Mouse (Mus musculus): ENCODE data around the gene Stox2. TPM values are rescaled to one million over a fixed set of nuclear protein-coding genes. Genes with fewer than 3 reads are reported as not detected.

Gene Stox2
- total and polyA plus RNA-seq, 3 experiments: under 0.01 TPM; not detected in 2

GRCm38 (mm10) chr8:47335940-47336339 lies 110.2 kb downstream of the Stox2 start:
- H3K9me3 ChIP-seq (replicated peaks; ENCODE audit: insufficient read depth, low read length): no peaks in the 10 kb centered on the region
- H3K9ac ChIP-seq (ENCODE audit: control insufficient read depth, low read depth, low read length, poor library complexity, severe bottlenecking): no peak overlapping the region
- TF ChIP-seq ZC3H11A (IDR thresholded peaks at IDR 0.05; ENCODE audit: low read depth, low read length): no peak
- TF ChIP-seq MEF2A (IDR thresholded peaks at IDR 0.05; ENCODE audit: extremely low read depth, insufficient replicate concordance, low read depth, low read length, poor library complexity, severe bottlenecking): no peak
- TF ChIP-seq BHLHE40 (IDR thresholded peaks at IDR 0.05; ENCODE audit: borderline replicate concordance, low read depth, low read length): no peak
- TF ChIP-seq GATA1 (IDR thresholded peaks at IDR 0.05; ENCODE audit: low read depth, low read length): no peak
- no peak for TF ChIP-seq TBP (IDR thresholded peaks at IDR 0.05; ENCODE audit: low read depth, low read length)
- no peak for TF ChIP-seq MYC (IDR thresholded peaks at IDR 0.05; ENCODE audit: low read depth, low read length)
- no peaks in the 10 kb centered on the region for H3K4me1 ChIP-seq (ENCODE audit: control insufficient read depth in 1 of 2, insufficient read depth in 2 of 2, low read length in 2 of 2)
- no peak for DNase-seq (ENCODE audit: low read depth, low spot score)
- no peaks in the 10 kb centered on the region for H3K79me2 ChIP-seq (ENCODE audit: control insufficient read depth, insufficient read depth, low read length, poor library complexity)
- no peak overlapping the region for H3K4me3 ChIP-seq (ENCODE audit: control insufficient read depth in 1 of 2, insufficient read depth in 1 of 2, low read depth in 2 of 2, low read length in 2 of 2)
- H3K27ac ChIP-seq (ENCODE audit: control insufficient read depth, low read depth, low read length): no peak overlapping the region
- no peaks in the 10 kb centered on the region for H3K27me3 ChIP-seq (ENCODE audit: control insufficient read depth in 1 of 2, insufficient read depth in 2 of 2, low read length in 2 of 2)
- no peaks in the 10 kb centered on the region for H3K36me3 ChIP-seq (ENCODE audit: control insufficient read depth in 1 of 2, insufficient read depth in 2 of 2, low read length in 2 of 2)

- Histone ChIP-seq H3K4me1 (ENCODE audit: control insufficient read depth in 1 of 2, insufficient read depth in 2 of 2, low read length in 2 of 2) (no peaks in the 10 kb centered on the region), H3K79me2 (ENCODE audit: control insufficient read depth, insufficient read depth, low read length, poor library complexity) (no peaks in the 10 kb centered on the region), H3K4me3 (ENCODE audit: control insufficient read depth in 1 of 2, insufficient read depth in 1 of 2, low read depth in 2 of 2, low read length in 2 of 2) (no peak overlapping the region), H3K36me3 (ENCODE audit: control insufficient read depth in 1 of 2, insufficient read depth in 2 of 2, low read length in 2 of 2) (no peaks in the 10 kb centered on the region), H3K9ac (ENCODE audit: control insufficient read depth, low read depth, low read length, poor library complexity, severe bottlenecking) (no peak overlapping the region), H3K27ac (ENCODE audit: control insufficient read depth, low read depth, low read length) (no peak overlapping the region), H3K27me3 (ENCODE audit: control insufficient read depth in 1 of 2, insufficient read depth in 2 of 2, low read length in 2 of 2) (no peaks in the 10 kb centered on the region), H3K9me3 (replicated peaks; ENCODE audit: insufficient read depth, low read length) (no peaks in the 10 kb centered on the region)
- no peak for DNase-seq (ENCODE audit: low read depth, low spot score)
- TF ChIP-seq POLR2AphosphoS2 (IDR thresholded peaks at IDR 0.05; ENCODE audit: low read length): no peak
- TF ChIP-seq RCOR1 (IDR thresholded peaks at IDR 0.05; ENCODE audit: low read depth, low read length): no peak
- TF ChIP-seq USF1 (IDR thresholded peaks at IDR 0.05; ENCODE audit: low read depth, low read length): no peak
- no peak for TF ChIP-seq SIN3A (IDR thresholded peaks at IDR 0.05; ENCODE audit: low read length)
- no peak for TF ChIP-seq ELF1 (IDR thresholded peaks at IDR 0.05; ENCODE audit: low read depth, low read length)
- no peak for TF ChIP-seq CTCF (IDR thresholded peaks at IDR 0.05 in 2 of 3, conservative IDR thresholded peaks at IDR 0.05 in 1 of 3; ENCODE audit: control insufficient read depth in 1 of 3, insufficient read depth in 1 of 3, low read depth in 2 of 3, low read length in 3 of 3, poor library complexity in 1 of 3, severe bottlenecking in 1 of 3)
- TF ChIP-seq POLR2AphosphoS5 (IDR thresholded peaks at IDR 0.05; ENCODE audit: borderline replicate concordance, low read depth, low read length): no peak
- TF ChIP-seq ETS1 (IDR thresholded peaks at IDR 0.05; ENCODE audit: low read depth, low read length): no peak
These were observed 111.9 kb downstream of the Stox2 start for GRCm38 (mm10) chr8:47334223-47334757.

- Histone ChIP-seq H3K9me3 (replicated peaks; ENCODE audit: insufficient read depth, low read length) (no peaks in the 10 kb centered on the region), H3K4me3 (ENCODE audit: control insufficient read depth in 1 of 2, insufficient read depth in 1 of 2, low read depth in 2 of 2, low read length in 2 of 2) (no peak overlapping the region), H3K9ac (ENCODE audit: control insufficient read depth, low read depth, low read length, poor library complexity, severe bottlenecking) (no peak overlapping the region), H3K27me3 (ENCODE audit: control insufficient read depth in 1 of 2, insufficient read depth in 2 of 2, low read length in 2 of 2) (no peaks in the 10 kb centered on the region), H3K36me3 (ENCODE audit: control insufficient read depth in 1 of 2, insufficient read depth in 2 of 2, low read length in 2 of 2) (no peaks in the 10 kb centered on the region), H3K4me1 (ENCODE audit: control insufficient read depth in 1 of 2, insufficient read depth in 2 of 2, low read length in 2 of 2) (no peaks in the 10 kb centered on the region), H3K79me2 (ENCODE audit: control insufficient read depth, insufficient read depth, low read length, poor library complexity) (no peaks in the 10 kb centered on the region), H3K27ac (ENCODE audit: control insufficient read depth, low read depth, low read length) (no peak overlapping the region)
- no peak for DNase-seq (ENCODE audit: low read depth, low spot score)
- TF ChIP-seq RAD21 (IDR thresholded peaks at IDR 0.05; ENCODE audit: low read depth, low read length) (no peak), EP300 (IDR thresholded peaks at IDR 0.05; ENCODE audit: low read depth in 1 of 2, low read length in 2 of 2) (no peak), ETS1 (IDR thresholded peaks at IDR 0.05; ENCODE audit: low read depth, low read length) (no peak), USF2 (IDR thresholded peaks at IDR 0.05; ENCODE audit: borderline replicate concordance in 1 of 2, insufficient read depth in 1 of 2, low read depth in 1 of 2, low read length in 2 of 2) (no peak), NRF1 (IDR thresholded peaks at IDR 0.05; ENCODE audit: insufficient read depth, low read depth, low read length, poor library complexity, severe bottlenecking) (no peak), MYB (IDR thresholded peaks at IDR 0.05; ENCODE audit: low read depth, low read length) (no peak), CHD1 (IDR thresholded peaks at IDR 0.05; ENCODE audit: low read depth, low read length) (no peak), TBP (IDR thresholded peaks at IDR 0.05; ENCODE audit: low read depth, low read length) (no peak), CTCF (IDR thresholded peaks at IDR 0.05 in 2 of 3, conservative IDR thresholded peaks at IDR 0.05 in 1 of 3; ENCODE audit: control insufficient read depth in 1 of 3, insufficient read depth in 1 of 3, low read depth in 2 of 3, low read length in 3 of 3, poor library complexity in 1 of 3, severe bottlenecking in 1 of 3) (no peak), MAZ (IDR thresholded peaks at IDR 0.05; ENCODE audit: low read depth, low read length) (no peak), GATA1 (IDR thresholded peaks at IDR 0.05; ENCODE audit: low read depth, low read length) (no peak), POLR2A (IDR thresholded peaks at IDR 0.05; ENCODE audit: control insufficient read depth in 1 of 2, insufficient read depth in 1 of 2, low read depth in 1 of 2, low read length in 2 of 2, poor library complexity in 1 of 2) (no peak), MXI1 (IDR thresholded peaks at IDR 0.05; ENCODE audit: low read depth, low read length) (no peak), E2F4 (IDR thresholded peaks at IDR 0.05; ENCODE audit: borderline replicate concordance, low read depth, low read length) (no peak), ZNF384 (IDR thresholded peaks at IDR 0.05; ENCODE audit: low read depth, low read length) (no peak)
These were observed 113.2 kb downstream of the Stox2 start for GRCm38 (mm10) chr8:47332941-47333340.

Measured in MEL (cell line).